Mouse (Mus musculus) forebrain, embryonic 15.5 days (tissue): ENCODE results near the gene Mss51. TPM values are rescaled to one million over a fixed set of nuclear protein-coding genes. Genes with fewer than 3 reads are reported as not detected.

ENCODE experiments used
- ATAC-seq: fragments of 200-750 bp; cut with Nextera tagmentation; replicated peaks from 2 replicates; pipeline ENCODE4 v1.8.0; 2017; ENCODE audit warnings: mild to moderate bottlenecking, moderate TSS enrichment, moderate library complexity
- H3K27ac ChIP-seq: fragments of 300-500 bp; sonication (generic); replicated peaks from 2 replicates; pipeline ENCODE4 v1.5.1; 2015; ENCODE audit warnings: mild to moderate bottlenecking, inconsistent platforms
- H3K27me3 ChIP-seq: fragments of 300-500 bp; sonication (generic); 2 replicates; pipeline ENCODE4 v1.6.1; 2015; ENCODE audit warnings: inconsistent platforms
- H3K36me3 ChIP-seq: fragments of 300-500 bp; sonication (generic); 2 replicates; pipeline ENCODE4 v1.6.1; 2015; ENCODE audit warnings: mild to moderate bottlenecking, inconsistent platforms
- H3K4me1 ChIP-seq: fragments of 300-500 bp; sonication (generic); 2 replicates; pipeline ENCODE4 v1.6.1; 2015; ENCODE audit warnings: inconsistent platforms
- H3K4me2 ChIP-seq: fragments of 300-500 bp; sonication (generic); replicated peaks from 2 replicates; pipeline ENCODE4 v1.6.1; 2015; ENCODE audit warnings: mild to moderate bottlenecking, inconsistent platforms
- H3K4me3 ChIP-seq: fragments of 300-500 bp; sonication (generic); 2 replicates; pipeline ENCODE4 v1.5.1; 2015; ENCODE audit warnings: mild to moderate bottlenecking, inconsistent platforms
- H3K9ac ChIP-seq: fragments of 300-500 bp; sonication (generic); replicated peaks from 2 replicates; pipeline ENCODE4 v1.6.1; 2015; ENCODE audit warnings: mild to moderate bottlenecking, inconsistent platforms
- H3K9me3 ChIP-seq: fragments of 300-500 bp; sonication (generic); 2 replicates; pipeline ENCODE4 v1.6.1; 2016; ENCODE audit warnings: inconsistent platforms
- WGBS: fragments of 180-500 bp; shearing (Covaris S2); methylation state at CpG from one replicate; pipeline ENCODE4 v1.1.7; 2015; ENCODE audit warnings: mixed read lengths; 5-methylcytosine and 5-hydroxymethylcytosine counted together
- polyA plus RNA-seq: library from polyadenylated mRNA; unstranded; fragments of >200 nt; fragmentation: Nextera tagmentation; extraction: Ambion mirVana; gene quantifications from 2 replicates; pipeline ENCODE4 v1.2.1, GENCODE M21; 2015

Mss51 gene
- polyA plus RNA-seq, 1 experiment from 2014 or later: 0.62 TPM

DNA sequence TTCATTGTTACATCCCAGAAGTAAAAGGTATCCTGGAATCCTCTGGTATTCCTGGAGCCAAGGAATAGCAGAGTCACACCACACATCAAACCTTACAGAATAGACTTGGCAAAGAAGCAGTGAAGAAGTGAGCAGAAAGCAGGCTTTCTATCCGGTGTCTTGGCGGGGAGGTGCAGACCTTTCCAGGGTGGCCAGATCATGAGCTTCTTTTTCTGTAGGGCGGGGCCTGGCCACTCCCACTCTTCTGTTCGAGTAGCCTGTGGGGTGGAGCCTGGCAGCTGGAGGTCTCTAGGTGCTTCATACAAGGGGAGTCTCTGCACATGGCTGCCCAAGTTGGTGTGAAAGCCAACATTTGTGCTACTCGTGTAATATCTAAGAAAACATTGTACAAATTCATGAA lies 15.5 kb downstream of the Mss51 start:
- no peak overlapping the region for H3K27ac ChIP-seq
- peaks cover 10% of the 10 kb centered on the region; the same call in 1 of the 2 replicates for H3K36me3 ChIP-seq

DNA sequence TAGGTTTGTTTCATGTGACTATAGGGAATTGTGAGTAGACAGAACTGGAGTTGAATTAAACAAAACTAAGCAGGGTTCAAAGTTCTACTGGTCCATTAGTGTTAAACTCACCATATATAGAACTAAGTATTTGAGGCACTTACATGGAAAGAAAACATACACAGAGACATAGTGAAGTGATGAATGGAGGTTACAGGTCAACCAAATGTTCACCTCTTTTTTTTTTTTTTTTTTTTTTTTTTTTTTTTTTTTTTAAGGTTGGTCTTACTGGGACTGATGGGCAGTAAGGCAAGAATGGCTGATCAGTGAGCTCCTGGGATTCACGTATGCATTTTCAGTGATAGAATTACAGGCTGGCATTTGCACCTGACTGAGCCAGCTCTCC lies 16.5 kb downstream of the Mss51 start:
- WGBS: 68% methylated on average over 1 of the region's 1 CpGs
- Histone ChIP-seq H3K9ac (peak overlapping the region; percentile 50), H3K4me3 (peak overlapping the region; percentile 54), H3K4me1 (peaks cover 10% of the 10 kb centered on the region), H3K36me3 (peaks cover 8% of the 10 kb centered on the region; the same call in 1 of the 2 replicates), H3K4me2 (peak overlapping the region; percentile 74), H3K9me3 (no peaks in the 10 kb centered on the region), H3K27me3 (no peaks in the 10 kb centered on the region), H3K27ac (no peak overlapping the region)
- no peak for ATAC-seq

More for the DNA sequence above, 15.5 kb downstream of the Mss51 start:
- H3K4me2 ChIP-seq: no peak overlapping the region
- no peak overlapping the region for H3K4me3 ChIP-seq
- WGBS: 22% methylated on average over 5 of the region's 5 CpGs
- no peaks in the 10 kb centered on the region for H3K27me3 ChIP-seq
- no peaks in the 10 kb centered on the region for H3K9me3 ChIP-seq
- peaks cover 10% of the 10 kb centered on the region for H3K4me1 ChIP-seq
- ATAC-seq: no peak
- no peak overlapping the region for H3K9ac ChIP-seq

DNA sequence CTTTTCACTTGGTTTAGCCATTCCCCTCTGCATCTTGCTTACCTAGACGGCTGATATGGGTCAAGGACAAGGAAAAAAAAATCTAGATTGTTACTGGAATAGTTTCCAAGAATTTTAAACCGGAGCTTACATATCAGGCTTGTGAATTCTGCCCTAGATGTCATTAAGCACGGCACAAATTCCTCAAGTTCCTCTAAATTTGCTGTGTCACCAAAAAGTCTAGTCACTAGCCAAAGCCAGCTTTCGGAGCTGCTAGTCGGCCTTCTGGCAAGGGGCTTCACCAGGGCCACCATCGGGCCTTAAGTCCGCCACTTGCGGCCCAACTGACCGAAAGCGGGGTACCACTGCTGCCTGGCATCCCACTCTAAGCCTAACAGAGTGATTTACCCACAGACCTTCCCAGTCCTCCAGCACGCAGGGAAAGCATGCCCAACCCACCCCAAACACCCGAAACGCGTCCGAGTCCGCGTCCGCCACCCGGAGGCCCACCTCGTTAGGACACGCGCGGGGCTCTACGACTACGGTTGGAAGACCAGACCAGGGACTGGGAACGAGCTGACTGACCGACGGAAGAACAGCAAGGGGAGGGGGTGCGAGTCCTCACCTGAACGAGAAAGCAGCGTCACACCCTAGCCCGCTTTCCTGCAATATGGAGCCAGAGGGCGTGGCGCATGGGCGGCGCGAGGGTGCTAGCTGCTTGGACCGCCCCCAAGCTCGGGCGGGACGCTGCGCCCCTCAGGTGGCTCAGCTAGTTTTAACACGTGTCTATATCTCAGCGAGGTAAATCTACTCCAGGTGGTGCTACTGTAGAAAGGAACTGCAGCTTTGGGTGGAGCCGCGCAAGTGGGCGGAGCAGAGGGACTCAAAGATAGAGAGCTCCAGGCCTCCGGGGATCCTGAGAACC lies 17.2 kb downstream of the Mss51 start, which contains the start of gene Anxa7:
TSS of gene Anxa7 (minus strand) at position 843 of the 904 bp plus-strand sequence.
- Histone ChIP-seq H3K9ac (peak within 1 kb of the TSS; percentile 50), H3K27ac (no peak within 1 kb of the TSS), H3K4me3 (peak within 1 kb of the TSS; percentile 54), H3K9me3 (no peaks in the 10 kb centered on the region), H3K27me3 (no peaks in the 10 kb centered on the region), H3K4me1 (peaks cover 10% of the 10 kb centered on the region), H3K4me2 (peak within 1 kb of the TSS; percentile 74), H3K36me3 (0 out of 2 replicates have a peak, but pooled peaks cover 3% of the 10 kb centered on the region)
- peak; percentile 85 for ATAC-seq
- WGBS: 2% methylated on average over 48 of the region's 48 CpGs

DNA sequence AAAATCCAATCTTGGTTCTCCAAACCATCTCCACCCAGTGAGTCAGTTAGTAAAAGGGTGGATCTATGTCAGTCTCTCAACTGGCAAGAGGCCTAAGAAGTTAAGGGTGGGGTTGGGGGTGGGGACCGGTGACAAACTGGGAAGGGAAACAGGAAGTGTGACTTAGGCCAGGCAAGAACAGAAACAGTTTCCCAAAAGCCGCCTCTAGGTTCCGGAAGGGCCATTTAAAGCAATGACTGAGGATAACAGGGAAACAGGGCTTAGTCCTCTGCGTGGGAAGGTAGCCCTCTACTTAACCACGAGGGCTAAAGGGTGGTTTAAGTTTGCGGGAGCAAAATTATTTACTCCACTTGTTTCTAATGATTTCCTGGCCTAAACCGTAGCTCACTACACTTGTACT lies 17.9 kb downstream of the Mss51 start:
- peak overlapping the region; percentile 74 for H3K4me2 ChIP-seq
- ATAC-seq: no peak
- no peak overlapping the region for H3K27ac ChIP-seq
- peak overlapping the region; percentile 54; the same call in 1 of the 2 replicates for H3K4me3 ChIP-seq
- no peak overlapping the region for H3K9ac ChIP-seq
- no peaks in the 10 kb centered on the region for H3K27me3 ChIP-seq
- WGBS: 32% methylated on average over 7 of the region's 7 CpGs
- no peaks in the 10 kb centered on the region for H3K36me3 ChIP-seq
- H3K4me1 ChIP-seq: peaks cover 10% of the 10 kb centered on the region
- no peaks in the 10 kb centered on the region for H3K9me3 ChIP-seq

DNA sequence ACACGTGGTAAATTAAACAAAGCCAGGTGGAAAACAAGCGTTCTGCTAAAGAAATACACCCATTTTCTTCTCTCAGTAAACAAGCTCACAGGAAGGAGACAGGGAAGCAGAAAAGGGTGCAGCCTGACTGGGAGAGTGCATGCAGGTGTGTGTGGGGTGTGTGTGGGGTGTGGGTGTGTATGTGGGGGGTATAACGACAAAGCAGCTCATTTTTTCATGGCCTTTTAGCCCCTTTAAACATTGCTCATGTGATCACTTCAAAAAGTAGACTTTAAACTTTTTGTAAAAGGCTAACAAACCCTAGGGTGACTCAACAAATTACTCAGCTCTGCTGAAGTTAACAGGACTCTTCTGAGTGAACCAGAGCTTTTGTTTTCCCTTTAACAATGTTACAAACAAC lies 18.3 kb downstream of the Mss51 start:
- Histone ChIP-seq H3K36me3 (no peaks in the 10 kb centered on the region), H3K27me3 (no peaks in the 10 kb centered on the region), H3K4me2 (0 out of 2 replicates have a peak overlapping the region, but pooled peaks have one; percentile 74), H3K9ac (no peak overlapping the region), H3K9me3 (no peaks in the 10 kb centered on the region), H3K4me1 (peaks cover 10% of the 10 kb centered on the region), H3K4me3 (no peak overlapping the region), H3K27ac (no peak overlapping the region)
- no peak for ATAC-seq
- 51% methylated on average over 3 of the region's 3 CpGs for WGBS

DNA sequence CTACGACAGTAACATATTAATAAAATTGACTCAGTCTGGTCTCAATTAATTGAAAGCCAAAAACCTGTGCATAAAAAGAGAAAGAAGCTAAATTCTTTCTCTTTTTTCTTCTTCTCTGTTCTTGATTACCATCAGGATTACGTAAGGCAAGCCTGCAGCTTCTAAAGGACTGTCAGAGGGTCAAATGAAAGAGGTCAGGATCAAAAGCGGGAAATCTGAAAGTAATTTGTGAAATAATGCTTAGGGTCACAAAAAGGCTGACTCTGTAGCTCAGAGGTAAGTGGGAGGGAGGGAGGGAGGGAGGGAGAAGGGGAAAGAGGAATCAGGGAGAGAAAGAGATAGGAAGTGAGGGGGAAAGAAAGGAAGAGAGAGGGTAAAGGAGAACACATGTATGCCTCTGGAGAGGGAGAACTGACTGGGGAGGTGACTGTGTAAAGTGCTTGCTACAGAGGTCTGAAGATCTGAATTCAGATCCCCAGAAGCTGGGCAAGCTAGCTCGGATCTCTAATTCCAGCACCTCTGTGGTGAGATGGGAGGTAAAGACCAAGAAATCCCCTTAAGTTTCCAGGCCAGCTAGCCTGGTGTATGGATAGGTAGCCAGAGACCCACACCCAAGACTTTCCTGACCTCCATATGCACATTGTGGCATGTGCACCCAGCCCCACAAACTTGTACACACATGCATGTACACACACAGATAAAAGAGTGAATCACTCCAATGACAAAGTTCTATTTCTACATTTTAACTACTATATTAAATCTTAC lies 19.3 kb downstream of the Mss51 start:
- WGBS: 49% methylated on average over 4 of the region's 4 CpGs

DNA sequence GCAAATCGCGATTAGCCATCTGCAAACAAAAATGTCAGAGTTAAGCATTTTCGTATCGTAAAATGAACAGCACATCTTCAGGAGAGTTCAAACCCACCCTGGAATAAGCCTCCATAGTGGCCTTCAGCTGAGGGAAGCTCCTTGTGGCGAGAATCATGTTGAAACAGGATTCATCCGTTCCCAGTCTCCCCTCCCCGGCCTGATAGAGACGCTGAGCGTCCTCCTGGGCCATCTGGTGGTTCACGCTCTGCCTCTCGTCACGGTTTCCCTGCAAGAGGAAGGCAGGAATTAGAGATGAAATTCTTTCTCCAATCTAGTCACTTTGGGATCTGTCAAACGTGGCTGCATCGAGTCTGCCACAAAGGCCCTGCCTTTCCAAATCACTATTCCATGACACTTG lies 36.5 kb downstream of the Mss51 start:
- Histone ChIP-seq H3K9ac (no peak overlapping the region), H3K4me2 (no peak overlapping the region), H3K9me3 (no peaks in the 10 kb centered on the region), H3K4me3 (no peak overlapping the region), H3K4me1 (no peaks in the 10 kb centered on the region), H3K27ac (no peak overlapping the region), H3K36me3 (peaks cover 12% of the 10 kb centered on the region; the same call in 1 of the 2 replicates), H3K27me3 (no peaks in the 10 kb centered on the region)
- 84% methylated on average over 14 of the region's 14 CpGs for WGBS
- ATAC-seq: no peak

More for the DNA sequence above, 19.3 kb downstream of the Mss51 start:
- H3K36me3 ChIP-seq: no peaks in the 10 kb centered on the region
- H3K9ac ChIP-seq: no peak overlapping the region
- H3K4me1 ChIP-seq: peaks cover 10% of the 10 kb centered on the region
- ATAC-seq: no peak
- no peaks in the 10 kb centered on the region for H3K9me3 ChIP-seq
- no peak overlapping the region for H3K27ac ChIP-seq
- H3K27me3 ChIP-seq: no peaks in the 10 kb centered on the region
- no peak overlapping the region for H3K4me3 ChIP-seq
- no peak overlapping the region for H3K4me2 ChIP-seq

DNA sequence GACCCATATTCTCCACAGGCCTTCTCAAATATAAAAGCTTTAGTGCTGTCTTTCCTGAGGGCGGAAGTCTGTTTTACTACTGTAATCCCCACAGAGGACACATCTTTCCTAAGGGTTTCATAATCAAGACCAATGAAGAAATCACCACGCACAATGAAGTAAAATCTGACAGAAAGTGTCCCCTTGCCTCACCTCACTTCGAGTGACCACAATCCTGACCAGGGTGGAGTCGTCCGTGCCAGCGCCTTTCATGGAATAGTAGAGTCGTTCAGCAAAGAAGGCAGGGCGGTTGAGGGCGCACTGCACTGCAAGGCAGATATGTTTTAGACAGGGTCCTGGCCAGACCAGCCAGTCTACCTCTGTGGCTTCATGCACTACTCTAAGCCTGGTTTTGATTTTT lies 38.3 kb downstream of the Mss51 start:
- ATAC-seq: no peak
- no peak overlapping the region for H3K9ac ChIP-seq
- no peaks in the 10 kb centered on the region for H3K4me1 ChIP-seq
- 96% methylated on average over 9 of the region's 9 CpGs for WGBS
- H3K9me3 ChIP-seq: no peaks in the 10 kb centered on the region
- no peak overlapping the region for H3K27ac ChIP-seq
- H3K4me2 ChIP-seq: no peak overlapping the region
- peaks cover 7% of the 10 kb centered on the region; the same call in 1 of the 2 replicates for H3K36me3 ChIP-seq
- no peak overlapping the region for H3K4me3 ChIP-seq
- no peaks in the 10 kb centered on the region for H3K27me3 ChIP-seq

DNA sequence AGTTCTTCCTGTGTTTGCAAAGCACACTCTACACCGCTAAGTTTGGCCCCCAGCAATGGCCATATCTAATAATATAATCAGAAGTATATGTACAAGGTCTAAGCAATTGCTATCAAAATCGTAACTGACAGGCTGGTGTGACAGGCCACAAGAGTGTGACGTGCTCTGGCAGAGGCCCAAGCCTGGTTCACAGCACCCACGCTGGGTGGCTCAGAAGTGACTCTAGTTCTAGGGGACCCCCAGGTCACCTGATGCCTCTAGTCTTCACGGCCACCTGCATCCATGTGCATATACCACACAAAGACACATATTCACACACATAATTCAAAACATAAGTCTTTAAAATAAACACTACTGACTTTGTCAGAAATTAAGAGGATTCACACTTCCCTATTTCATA lies 43.8 kb downstream of the Mss51 start:
- no peaks in the 10 kb centered on the region for H3K36me3 ChIP-seq
- ATAC-seq: no peak
- no peak overlapping the region for H3K4me3 ChIP-seq
- peaks cover 9% of the 10 kb centered on the region; the same call in 1 of the 2 replicates for H3K4me1 ChIP-seq
- WGBS: 92% methylated on average over 5 of the region's 5 CpGs
- no peak overlapping the region for H3K4me2 ChIP-seq
- H3K9me3 ChIP-seq: no peaks in the 10 kb centered on the region
- no peak overlapping the region for H3K27ac ChIP-seq
- no peaks in the 10 kb centered on the region for H3K27me3 ChIP-seq
- H3K9ac ChIP-seq: no peak overlapping the region

DNA sequence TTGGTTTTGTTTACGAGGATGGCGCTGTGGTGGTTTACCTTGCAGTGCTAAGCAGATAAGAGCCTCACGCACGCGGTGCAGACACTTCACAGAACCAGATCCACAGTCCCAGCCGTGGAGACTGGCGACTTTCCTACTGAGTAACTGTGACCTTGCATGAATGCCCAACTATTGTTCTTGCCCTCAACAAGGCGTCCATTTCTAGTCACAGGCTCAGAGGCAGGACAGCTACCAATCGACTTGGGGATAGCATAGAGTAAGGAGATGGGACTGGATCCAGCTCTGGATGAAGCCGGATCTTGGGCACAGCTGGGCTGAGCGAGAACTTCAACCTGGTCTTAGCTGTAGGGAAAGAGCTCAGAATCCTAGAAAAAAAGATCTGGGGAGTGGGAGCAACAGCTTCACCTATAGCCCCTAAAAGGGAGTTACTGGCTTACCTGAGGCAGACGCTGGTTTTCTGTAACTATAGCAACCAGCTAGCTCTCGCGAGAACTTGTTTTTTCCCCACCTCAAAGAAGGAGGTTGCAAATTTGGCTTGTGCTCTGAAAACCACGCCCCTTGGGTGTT lies 44.9 kb downstream of the Mss51 start, which contains the start of gene Cfap70:
TSS of gene Cfap70 (minus strand) at position 462 of the 567 bp plus-strand sequence.
- ATAC-seq: peak; percentile 65
- no peaks in the 10 kb centered on the region for H3K27me3 ChIP-seq
- 0 out of 2 replicates have a peak within 1 kb of the TSS, but pooled peaks have one; percentile 17 for H3K9ac ChIP-seq
- WGBS: 1% methylated on average over 15 of the region's 15 CpGs
- H3K4me2 ChIP-seq: peak within 1 kb of the TSS; percentile 45
- H3K4me3 ChIP-seq: peak within 1 kb of the TSS; percentile 40
- H3K36me3 ChIP-seq: no peaks in the 10 kb centered on the region
- no peaks in the 10 kb centered on the region for H3K9me3 ChIP-seq
- H3K27ac ChIP-seq: peak within 1 kb of the TSS; percentile 70
- H3K4me1 ChIP-seq: peaks cover 9% of the 10 kb centered on the region; the same call in 1 of the 2 replicates

DNA sequence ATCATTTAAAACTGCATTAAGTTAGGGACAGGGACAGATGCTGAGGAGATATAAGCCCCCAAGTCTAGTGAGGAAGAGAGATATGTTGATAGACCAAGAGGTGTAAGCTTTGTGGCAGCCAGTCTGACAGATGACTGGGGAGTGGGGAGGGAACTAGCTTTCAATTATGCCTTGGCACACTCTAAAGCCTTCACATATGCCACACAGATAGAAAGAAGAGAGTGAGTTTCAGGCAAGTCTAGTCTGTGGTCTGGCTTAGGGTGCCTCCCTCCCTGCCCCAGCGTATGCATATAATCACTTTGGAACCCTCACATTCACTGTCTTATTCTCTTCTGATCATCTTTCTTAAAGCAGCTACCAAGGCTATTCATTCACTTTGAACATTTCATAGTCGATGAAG lies 45.4 kb downstream of the Mss51 start:
- Histone ChIP-seq H3K27me3 (no peaks in the 10 kb centered on the region), H3K36me3 (no peaks in the 10 kb centered on the region), H3K4me3 (peak overlapping the region; percentile 40), H3K4me2 (peak overlapping the region; percentile 45), H3K9ac (0 out of 2 replicates have a peak overlapping the region, but pooled peaks have one; percentile 17), H3K9me3 (no peaks in the 10 kb centered on the region), H3K4me1 (peaks cover 9% of the 10 kb centered on the region; the same call in 1 of the 2 replicates), H3K27ac (peak overlapping the region; percentile 70)
- WGBS: 20% methylated on average over 2 of the region's 2 CpGs
- ATAC-seq: peak; percentile 84
